Mouse (Mus musculus): ENCODE measurements around the gene Wdr13. TPM values are rescaled to one million over a fixed set of nuclear protein-coding genes. Genes with fewer than 3 reads are reported as not detected.
"Not testable (repeated sequence)": the region's sequence is repeated elsewhere in the genome, so short reads cannot be mapped to it uniquely, and the experiment has no call there.

Wdr13 gene
- polyA plus RNA-seq, 1 experiment from 2014 or later = 19.8 TPM

DNA sequence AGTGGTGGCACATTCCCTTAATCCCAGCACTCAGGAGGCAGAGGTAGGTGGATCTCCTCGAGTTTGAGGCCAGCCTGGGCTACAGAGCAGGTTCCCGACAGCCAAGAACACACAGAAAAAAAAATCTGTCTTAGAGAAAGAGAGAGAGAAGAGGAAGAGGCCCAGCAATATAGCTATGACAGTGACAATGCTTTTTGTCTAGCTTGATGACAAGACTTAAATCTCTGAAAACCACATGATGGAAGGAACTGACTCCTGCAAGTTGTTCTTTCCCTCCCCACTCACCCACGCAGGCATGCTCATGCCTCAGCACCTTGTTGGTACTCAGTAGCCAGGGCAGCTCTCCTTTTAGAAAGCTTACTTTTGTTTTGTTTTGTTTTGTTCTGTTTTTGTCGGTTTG, 33.3 kb downstream of the Wdr13 start:
- no peaks in the 10 kb centered on the region for H3K9me3 ChIP-seq
- no peak overlapping the region for H3K27ac ChIP-seq (replicated peaks)
- H3K4me3 ChIP-seq = no peak overlapping the region
- H3K36me3 ChIP-seq (replicated peaks) = no peaks in the 10 kb centered on the region
- WGBS = 68% methylated on average over 4 of the region's 4 CpGs
- DNase-seq (ENCODE audit: low spot score) = no peak
- peaks cover 9% of the 10 kb centered on the region for H3K4me1 ChIP-seq
- no peaks in the 10 kb centered on the region for H3K27me3 ChIP-seq (replicated peaks; ENCODE audit: low read depth, poor library complexity, severe bottlenecking)

DNA sequence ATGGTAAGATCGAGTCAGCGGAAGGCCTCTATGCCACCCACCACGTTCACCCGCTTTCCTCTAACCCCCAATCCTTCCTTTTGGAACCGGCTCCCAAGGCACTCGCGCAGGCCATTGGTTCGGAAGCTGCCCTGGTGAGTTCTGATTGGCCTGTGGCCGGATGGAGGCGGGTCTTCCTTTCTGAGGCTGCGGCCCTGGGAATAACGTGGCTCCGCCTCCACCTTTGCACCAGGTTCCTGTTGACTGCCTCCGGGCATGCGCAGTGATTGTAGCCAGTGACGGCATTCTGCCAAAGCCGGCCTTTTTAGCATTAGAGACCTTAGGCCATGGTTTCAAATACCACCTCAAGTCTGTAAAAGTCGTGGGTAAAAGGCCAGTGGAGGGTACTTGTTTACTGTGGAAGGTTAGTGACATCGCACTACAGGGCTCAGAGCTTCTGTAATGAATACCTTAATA, 35.9 kb downstream of the Wdr13 start:
- Histone ChIP-seq H3K27ac (replicated peaks) (peak overlapping the region; percentile 80), H3K9me3 (no peaks in the 10 kb centered on the region), H3K4me1 (peaks cover 9% of the 10 kb centered on the region), H3K4me3 (peak overlapping the region; percentile 47), H3K36me3 (replicated peaks) (no peaks in the 10 kb centered on the region), H3K27me3 (replicated peaks; ENCODE audit: low read depth, poor library complexity, severe bottlenecking) (no peaks in the 10 kb centered on the region)
- DNase-seq (ENCODE audit: low spot score) = peak; percentile 93
- WGBS = 12% methylated on average over 19 of the region's 19 CpGs

DNA sequence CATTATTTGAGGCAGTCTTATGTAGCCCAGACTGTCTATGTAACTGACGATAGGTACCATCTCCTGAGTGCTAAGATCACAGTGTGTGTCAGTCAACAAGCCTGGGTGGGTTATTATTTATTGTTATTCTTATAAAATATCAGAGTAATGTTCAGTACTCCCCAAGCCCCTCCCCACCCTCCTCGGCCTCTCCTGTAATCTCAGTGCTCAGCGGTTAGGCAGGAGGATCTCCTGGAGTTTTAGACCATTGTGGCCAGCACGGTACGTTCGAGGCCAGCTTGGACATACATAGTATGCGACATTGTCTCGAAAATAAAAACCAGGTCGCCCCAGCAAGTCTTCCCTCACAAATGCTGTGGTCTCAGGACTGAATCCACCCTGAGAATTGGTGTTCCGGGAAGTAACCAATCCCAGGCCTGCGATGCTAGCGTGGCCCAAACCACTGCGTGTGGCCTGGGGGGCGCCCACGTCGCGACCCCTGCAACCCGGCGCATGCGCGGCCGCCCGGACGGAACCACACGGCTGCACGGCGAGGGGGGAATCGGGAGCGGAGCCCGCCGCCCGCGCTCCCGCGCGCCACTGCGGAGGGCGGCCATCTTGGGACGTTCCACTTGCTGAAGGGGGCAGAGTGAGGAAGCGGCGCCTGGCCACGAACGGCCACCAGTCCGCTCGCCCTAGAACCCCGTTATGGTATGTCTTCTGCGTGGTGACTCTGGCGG, 36.5 kb downstream of the Wdr13 start:
- not testable (repeated sequence) for H3K9me3 ChIP-seq; H3K36me3 ChIP-seq (replicated peaks); H3K27me3 ChIP-seq (replicated peaks; ENCODE audit: low read depth, poor library complexity, severe bottlenecking); H3K4me1 ChIP-seq; DNase-seq (ENCODE audit: low spot score)
- H3K4me3 ChIP-seq = peak overlapping the region; percentile 47
- 16% methylated on average over 36 of the region's 48 CpGs for WGBS
- H3K27ac ChIP-seq (replicated peaks) = peak overlapping the region; percentile 80

DNA sequence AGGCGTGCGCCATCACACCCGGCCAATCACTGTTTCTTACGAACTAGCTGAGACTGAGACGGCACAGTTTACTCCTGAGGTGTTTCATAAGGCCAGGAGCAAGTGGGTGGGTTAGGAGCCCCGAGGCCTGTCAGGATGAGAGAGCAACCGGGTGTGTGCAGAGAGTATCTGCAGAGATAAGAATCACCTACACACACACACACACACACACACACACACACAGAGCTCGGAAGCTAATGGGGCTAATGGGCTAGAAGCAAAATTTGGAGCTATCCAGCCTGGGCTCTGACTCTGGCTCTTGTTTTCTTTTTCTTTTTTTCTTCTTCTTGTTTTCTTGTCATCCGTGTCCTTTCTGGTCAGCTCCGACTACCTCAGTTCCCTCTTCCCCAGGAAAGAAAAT, 37.1 kb downstream of the Wdr13 start:
- Histone ChIP-seq H3K4me3 (peak overlapping the region; percentile 46), H3K4me1 (peaks cover 4% of the 10 kb centered on the region; the same call in 1 of the 2 replicates), H3K36me3 (replicated peaks) (no peaks in the 10 kb centered on the region), H3K9me3 (no peaks in the 10 kb centered on the region), H3K27ac (replicated peaks) (no peak overlapping the region), H3K27me3 (replicated peaks; ENCODE audit: low read depth, poor library complexity, severe bottlenecking) (no peaks in the 10 kb centered on the region)
- DNase-seq (ENCODE audit: low spot score) = no peak
- WGBS = 86% methylated on average over 10 of the region's 10 CpGs

DNA sequence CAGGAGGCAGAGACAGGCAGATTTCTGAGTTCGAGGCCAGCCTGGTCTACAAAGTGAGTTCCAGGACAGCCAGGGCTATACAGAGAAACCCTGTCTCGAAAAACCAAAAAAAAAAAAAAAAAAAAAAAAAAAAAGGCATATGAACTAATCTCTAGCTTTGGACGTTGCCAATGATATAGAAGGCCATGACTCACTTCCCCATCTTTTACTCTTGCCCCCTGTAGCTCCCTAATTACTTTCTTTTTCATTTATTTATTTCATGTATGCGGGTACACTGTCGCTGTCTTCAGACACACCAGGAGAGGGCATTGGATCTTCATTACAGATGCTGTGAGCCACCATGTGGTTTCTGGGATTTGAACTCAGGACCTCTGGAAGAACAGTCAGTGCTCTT, 41.7 kb downstream of the Wdr13 start:
- not testable (repeated sequence) for H3K27me3 ChIP-seq (replicated peaks; ENCODE audit: low read depth, poor library complexity, severe bottlenecking); DNase-seq (ENCODE audit: low spot score); H3K4me1 ChIP-seq; H3K27ac ChIP-seq (replicated peaks); H3K36me3 ChIP-seq (replicated peaks); H3K4me3 ChIP-seq; H3K9me3 ChIP-seq
- 80% methylated on average over 5 of the region's 5 CpGs for WGBS

DNA sequence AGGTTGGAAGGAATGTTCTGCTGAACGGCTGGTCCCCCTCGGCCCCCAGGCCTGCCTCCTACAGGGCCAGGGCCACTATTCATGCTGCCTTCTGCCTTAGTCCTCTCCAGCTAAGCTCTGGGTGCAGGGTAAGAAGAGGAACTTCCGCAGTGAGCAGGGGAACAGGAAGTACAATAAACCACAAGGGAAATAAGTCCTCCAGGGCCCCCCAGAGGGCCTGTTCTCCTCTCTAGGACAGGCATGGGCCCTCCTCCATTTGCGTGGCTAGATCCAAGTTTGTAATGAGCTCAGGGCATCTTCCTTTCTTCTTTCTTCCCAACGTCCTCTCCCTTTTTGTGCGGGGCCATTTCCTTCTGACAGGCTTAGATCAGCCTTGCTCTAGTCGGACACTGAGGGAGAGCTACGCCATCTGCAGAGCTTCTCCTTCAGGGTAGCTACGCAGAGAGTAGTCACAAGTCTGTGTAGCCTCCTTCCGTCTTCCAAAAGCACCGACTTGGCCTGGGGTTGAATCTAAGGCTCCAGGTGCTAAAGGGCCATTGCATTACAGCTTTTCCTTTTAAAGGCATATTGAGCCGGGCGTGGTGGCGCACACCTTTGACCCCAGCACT, 42.2 kb downstream of the Wdr13 start, which contains the start of gene Was:
Gene Was, minus strand, starts transcription at position 153 of the 608 bp plus-strand sequence.
- no peak for DNase-seq (ENCODE audit: low spot score)
- Histone ChIP-seq H3K4me3 (no peak within 1 kb of the TSS), H3K27me3 (replicated peaks; ENCODE audit: low read depth, poor library complexity, severe bottlenecking) (no peaks in the 10 kb centered on the region), H3K27ac (replicated peaks) (no peak within 1 kb of the TSS), H3K9me3 (0 out of 2 replicates have a peak, but pooled peaks cover 3% of the 10 kb centered on the region), H3K4me1 (no peaks in the 10 kb centered on the region), H3K36me3 (replicated peaks) (no peaks in the 10 kb centered on the region)
- 90% methylated on average over 14 of the region's 14 CpGs for WGBS

DNA sequence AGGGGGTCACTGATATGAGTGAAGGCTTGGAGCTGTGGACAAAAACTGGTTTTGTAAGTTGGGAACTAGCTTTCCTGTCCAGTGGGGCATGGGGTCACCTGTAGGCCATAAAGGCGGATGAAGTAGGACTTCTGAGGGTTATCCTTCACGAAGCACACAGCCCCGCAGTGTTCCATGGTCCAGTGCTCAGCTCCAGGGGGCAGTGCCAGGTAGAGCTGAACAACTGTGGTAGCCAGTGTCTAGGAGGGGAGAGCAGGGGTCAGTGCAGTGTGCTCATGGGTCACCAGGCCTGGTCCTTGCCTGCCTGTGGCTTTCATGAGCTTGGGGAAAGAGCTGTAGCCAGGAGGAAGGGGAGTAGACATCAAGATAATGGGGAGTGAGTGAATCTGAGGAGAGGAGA, 42.9 kb downstream of the Wdr13 start:
- Histone ChIP-seq H3K9me3 (0 out of 2 replicates have a peak, but pooled peaks cover 3% of the 10 kb centered on the region), H3K27ac (replicated peaks) (no peak overlapping the region), H3K4me1 (no peaks in the 10 kb centered on the region), H3K36me3 (replicated peaks) (no peaks in the 10 kb centered on the region), H3K4me3 (no peak overlapping the region), H3K27me3 (replicated peaks; ENCODE audit: low read depth, poor library complexity, severe bottlenecking) (no peaks in the 10 kb centered on the region)
- WGBS = 84% methylated on average over 3 of the region's 3 CpGs
- DNase-seq (ENCODE audit: low spot score) = no peak

DNA sequence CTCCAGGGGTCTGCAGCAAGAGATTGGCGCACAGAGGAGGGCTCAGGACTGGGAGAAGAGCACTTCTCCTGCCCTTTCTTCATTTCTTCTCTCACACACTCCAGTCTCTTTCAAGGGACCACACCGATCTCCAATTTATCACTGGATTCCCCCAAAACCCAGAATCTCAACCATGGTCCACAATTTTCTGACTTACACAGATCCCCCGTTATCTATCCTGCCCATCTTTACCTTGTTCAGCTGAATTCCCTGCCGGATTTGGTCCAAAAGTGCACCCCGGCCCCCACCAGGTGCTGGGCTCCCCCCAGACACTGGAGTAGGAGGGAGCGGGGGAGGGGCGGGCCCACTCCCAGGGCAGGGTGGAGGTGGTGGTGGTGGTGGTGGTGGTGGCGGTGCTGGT, 47.1 kb downstream of the Wdr13 start:
- 88% methylated on average over 8 of the region's 8 CpGs for WGBS
- no peak for DNase-seq (ENCODE audit: low spot score)
- H3K9me3 ChIP-seq = 0 out of 2 replicates have a peak, but pooled peaks cover 3% of the 10 kb centered on the region

DNA sequence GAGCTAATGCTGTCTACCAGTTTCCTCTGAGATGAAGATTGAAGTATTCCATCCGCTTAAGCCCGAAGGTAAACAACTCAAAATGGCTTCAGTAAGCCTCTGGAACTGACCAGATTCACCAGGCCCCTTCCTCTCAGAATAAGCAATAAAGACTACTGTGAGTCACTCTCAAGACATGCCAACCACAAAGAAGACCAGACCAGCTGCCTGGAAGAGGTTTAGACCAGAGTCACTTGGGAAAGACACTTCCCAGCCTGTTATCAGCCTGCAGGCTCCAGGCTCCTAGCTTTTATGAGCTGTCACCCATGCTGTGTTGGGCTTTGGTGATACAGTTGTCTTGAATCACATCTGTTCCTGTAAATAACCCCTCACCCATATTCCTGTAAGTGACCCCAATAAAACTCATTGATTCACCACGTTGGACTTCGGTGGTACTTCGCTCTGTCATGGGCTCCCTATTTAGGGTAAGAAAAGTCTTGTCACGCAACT, 47.9 kb downstream of the Wdr13 start:
- no peaks in the 10 kb centered on the region for H3K36me3 ChIP-seq (replicated peaks)
- H3K27ac ChIP-seq (replicated peaks) = no peak overlapping the region
- 0 out of 2 replicates have a peak, but pooled peaks cover 3% of the 10 kb centered on the region for H3K9me3 ChIP-seq
- H3K4me1 ChIP-seq = no peaks in the 10 kb centered on the region
- WGBS = 89% methylated on average over 6 of the region's 6 CpGs
- H3K4me3 ChIP-seq = no peak overlapping the region
- DNase-seq (ENCODE audit: low spot score) = no peak
- no peaks in the 10 kb centered on the region for H3K27me3 ChIP-seq (replicated peaks; ENCODE audit: low read depth, poor library complexity, severe bottlenecking)

More for the DNA sequence above, 47.1 kb downstream of the Wdr13 start:
- no peaks in the 10 kb centered on the region for H3K36me3 ChIP-seq (replicated peaks)
- H3K27ac ChIP-seq (replicated peaks) = no peak overlapping the region
- no peak overlapping the region for H3K4me3 ChIP-seq
- H3K4me1 ChIP-seq = no peaks in the 10 kb centered on the region
- H3K27me3 ChIP-seq (replicated peaks; ENCODE audit: low read depth, poor library complexity, severe bottlenecking) = no peaks in the 10 kb centered on the region

DNA sequence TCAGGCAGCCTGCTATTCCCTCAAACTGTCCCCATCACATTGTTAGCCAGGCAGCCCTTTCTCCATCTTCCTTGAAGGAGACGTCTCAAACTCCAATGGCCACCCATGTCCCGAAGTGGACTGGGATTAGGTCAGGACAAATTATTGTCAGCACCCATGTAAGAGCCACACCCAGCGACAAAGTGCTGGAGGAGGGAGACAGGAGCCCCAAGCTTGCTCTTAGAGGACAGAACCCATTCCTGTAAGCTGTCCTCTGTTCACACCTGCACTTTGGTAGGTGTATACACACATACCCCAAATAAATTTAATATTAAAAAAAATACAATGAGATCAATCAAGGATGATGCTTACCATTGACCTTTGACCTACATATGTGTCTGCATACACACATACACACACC, 57.6 kb downstream of the Wdr13 start:
- WGBS = 34% methylated on average over 3 of the region's 3 CpGs
- no peak for DNase-seq (ENCODE audit: low spot score)

DNA sequence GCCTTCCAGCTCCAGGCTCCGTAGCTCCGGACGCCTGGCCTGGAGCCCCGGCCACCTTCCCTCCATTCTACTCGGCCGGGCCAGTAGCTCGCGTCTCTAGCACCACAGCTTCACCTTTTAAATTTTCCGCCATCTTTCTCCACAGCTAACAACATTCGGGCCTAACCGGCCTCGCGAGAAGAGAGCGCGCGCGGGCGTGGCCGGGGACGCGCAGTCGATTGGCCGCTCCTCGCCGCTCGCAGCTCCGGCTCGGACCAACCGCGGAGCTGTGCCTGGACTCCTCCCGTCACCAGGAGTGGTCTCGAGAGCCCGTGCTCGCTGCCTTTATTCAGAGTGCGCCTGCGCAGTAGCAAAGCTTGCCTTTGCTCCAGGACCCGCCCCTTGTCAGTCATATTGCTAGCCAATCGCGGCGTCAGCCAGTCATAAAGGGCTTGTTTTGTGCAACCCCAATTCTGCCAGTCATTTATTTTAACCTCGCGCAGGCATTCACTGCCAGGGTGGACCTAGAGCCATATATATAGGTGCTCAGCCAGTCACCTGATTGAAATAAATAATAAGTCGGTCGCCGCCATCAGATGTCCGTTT, 58.2 kb downstream of the Wdr13 start, which contains the start of gene Suv39h1:
Gene Suv39h1, minus strand, starts transcription at position 331 of the 585 bp plus-strand sequence.
- H3K27ac ChIP-seq (replicated peaks) = peak within 1 kb of the TSS; percentile 92
- 13% methylated on average over 46 of the region's 46 CpGs for WGBS

More for the DNA sequence above, 57.6 kb downstream of the Wdr13 start:
- no peaks in the 10 kb centered on the region for H3K27me3 ChIP-seq (replicated peaks; ENCODE audit: low read depth, poor library complexity, severe bottlenecking)
- H3K36me3 ChIP-seq (replicated peaks) = peaks cover 25% of the 10 kb centered on the region
- peaks cover 4% of the 10 kb centered on the region for H3K4me1 ChIP-seq
- peak overlapping the region; percentile 69 for H3K4me3 ChIP-seq
- peak overlapping the region; percentile 92 for H3K27ac ChIP-seq (replicated peaks)
- H3K9me3 ChIP-seq = peaks cover 6% of the 10 kb centered on the region; the same call in 1 of the 2 replicates

DNA sequence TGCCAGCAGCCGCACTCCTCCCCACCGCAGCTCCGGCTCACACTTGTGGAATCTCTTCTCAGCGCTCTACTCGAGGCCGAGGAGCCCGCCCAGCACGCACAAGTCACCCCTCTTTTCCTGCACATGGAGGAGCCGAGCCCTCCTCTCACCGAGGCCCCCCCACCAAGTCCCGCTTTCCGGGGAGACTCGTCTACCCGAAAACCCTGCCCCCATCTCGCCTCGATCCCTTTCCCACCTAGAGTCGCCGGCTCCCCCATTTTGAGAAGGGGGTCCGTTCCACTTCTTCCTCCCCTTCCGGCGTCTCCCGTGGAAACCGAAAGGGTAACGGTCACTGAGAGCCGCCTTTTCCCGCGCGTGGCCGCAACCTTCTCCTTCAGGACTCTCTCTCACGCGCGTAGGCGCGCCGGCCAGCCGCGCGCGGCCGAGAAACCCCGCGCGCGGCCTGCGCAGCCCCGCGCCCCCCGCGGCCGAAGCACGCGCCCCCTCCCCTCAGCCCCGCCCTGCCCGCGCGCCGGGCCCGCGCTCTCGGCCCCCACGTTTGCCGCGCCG, 58.7 kb downstream of the Wdr13 start:
- peaks cover 37% of the 10 kb centered on the region for H3K36me3 ChIP-seq (replicated peaks)
- H3K27me3 ChIP-seq (replicated peaks; ENCODE audit: low read depth, poor library complexity, severe bottlenecking) = no peaks in the 10 kb centered on the region
- peaks cover 6% of the 10 kb centered on the region; the same call in 1 of the 2 replicates for H3K9me3 ChIP-seq
- peak overlapping the region; percentile 69 for H3K4me3 ChIP-seq
- H3K27ac ChIP-seq (replicated peaks) = peak overlapping the region; percentile 92
- peaks cover 4% of the 10 kb centered on the region for H3K4me1 ChIP-seq
- DNase-seq (ENCODE audit: low spot score) = peak; percentile 49
- WGBS = 12% methylated on average over 64 of the region's 64 CpGs

More for the DNA sequence above, 58.2 kb downstream of the Wdr13 start, which contains the start of gene Suv39h1:
- H3K9me3 ChIP-seq = peaks cover 6% of the 10 kb centered on the region; the same call in 1 of the 2 replicates
- peaks cover 4% of the 10 kb centered on the region for H3K4me1 ChIP-seq
- DNase-seq (ENCODE audit: low spot score) = peak; percentile 94
- H3K4me3 ChIP-seq = peak within 1 kb of the TSS; percentile 69
- H3K36me3 ChIP-seq (replicated peaks) = peaks cover 31% of the 10 kb centered on the region
- H3K27me3 ChIP-seq (replicated peaks; ENCODE audit: low read depth, poor library complexity, severe bottlenecking) = no peaks in the 10 kb centered on the region
